Mouse (Mus musculus) hindbrain, postnatal 0 days (tissue): ENCODE measurements around the gene Rhbdf2. TPM values are rescaled to one million over a fixed set of nuclear protein-coding genes. Genes with fewer than 3 reads are reported as not detected.

Source experiments
- ATAC-seq: fragments of 200-750 bp; cut with Nextera tagmentation; 2 replicates; pipeline ENCODE4 v1.8.0; 2017; ENCODE audit warnings: mild to moderate bottlenecking, moderate TSS enrichment, moderate library complexity
- DNase-seq: peaks from one replicate; pipeline ENCODE4 v3.0.0-alpha.2; 2015; ENCODE audit warnings: low spot score
- H3K27ac ChIP-seq: fragments of 300-500 bp; sonication (generic); 2 replicates; pipeline ENCODE4 v1.5.1; 2014; ENCODE audit warnings: mild to moderate bottlenecking
- H3K27me3 ChIP-seq: fragments of 300-500 bp; sonication (generic); 2 replicates; pipeline ENCODE4 v1.6.1; 2014; ENCODE audit warnings: low read length, mixed read lengths; ENCODE audit not compliant: insufficient read depth
- H3K36me3 ChIP-seq: fragments of 300-500 bp; sonication (generic); 2 replicates; pipeline ENCODE4 v1.6.1; 2014; ENCODE audit warnings: low read length, mixed read lengths; ENCODE audit not compliant: insufficient read depth
- H3K4me1 ChIP-seq: fragments of 300-500 bp; sonication (generic); 2 replicates; pipeline ENCODE4 v1.6.1; 2014; ENCODE audit warnings: antibody characterized with exemption, low read length, mixed read lengths; ENCODE audit not compliant: insufficient read depth
- H3K4me2 ChIP-seq: fragments of 300-500 bp; sonication (generic); 2 replicates; pipeline ENCODE4 v1.6.1; 2014; ENCODE audit warnings: low read depth, mild to moderate bottlenecking, low read length, moderate library complexity, mixed read lengths
- H3K4me3 ChIP-seq: fragments of 300-500 bp; sonication (generic); 2 replicates; pipeline ENCODE4 v1.5.1; 2014; ENCODE audit warnings: low read length
- H3K9ac ChIP-seq: fragments of 300-500 bp; sonication (generic); replicated peaks from 2 replicates; pipeline ENCODE4 v1.6.1; 2014; ENCODE audit warnings: mild to moderate bottlenecking, low read length, moderate library complexity, mixed read lengths
- H3K9me3 ChIP-seq: fragments of 300-500 bp; sonication (generic); 2 replicates; pipeline ENCODE4 v1.6.1; 2016; ENCODE audit warnings: low read length, mixed read lengths
- CTCF ChIP-seq: IDR thresholded peaks from 2 replicates; pipeline ENCODE4 v1.5.1; 2016; ENCODE audit warnings: antibody characterized with exemption, control low read depth, low read depth
- WGBS: fragments of 180-500 bp; shearing (Covaris S2); extraction: QIAGEN DNeasy Blood & Tissue Kit; methylation state at CpG from one replicate; pipeline ENCODE4 v1.1.7; 2014; 5-methylcytosine and 5-hydroxymethylcytosine counted together
- polyA plus RNA-seq: library from polyadenylated mRNA; unstranded; fragments of >200 nt; fragmentation: Nextera tagmentation; extraction: Ambion mirVana; gene quantifications from 2 replicates; pipeline ENCODE4 v1.2.1, GENCODE M21; 2015
- total RNA-seq: library from RNA; depleted of rRNA; stranded (reverse); fragments of >200 nt; gene quantifications from 2 replicates; pipeline ENCODE4 v1.2.3, GENCODE M21; 2014

The Rhbdf2 gene
- total and polyA plus RNA-seq, 2 experiments from 2014 or later: 1.6 to 3.8 TPM

DNA sequence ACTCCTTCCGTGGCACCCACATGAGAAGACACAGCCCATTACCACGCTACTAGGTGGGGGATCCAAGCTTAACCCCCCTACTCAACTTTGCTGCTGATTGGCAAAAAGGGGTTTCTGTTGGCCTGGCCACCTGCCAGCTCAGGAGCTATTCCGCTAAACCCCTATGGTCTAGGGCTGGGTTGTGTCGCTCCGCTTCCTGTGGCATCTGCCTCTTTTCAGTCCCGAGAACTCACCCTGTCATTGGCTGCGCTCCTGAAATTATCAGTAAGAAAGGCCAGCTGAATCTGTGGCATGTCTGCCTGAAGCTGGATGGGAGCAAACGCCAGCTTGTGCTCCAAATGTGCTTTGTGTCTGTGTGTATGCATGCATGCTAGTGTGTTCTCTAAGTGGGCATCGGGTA is 33.4 kb upstream of the Rhbdf2 start:
- H3K4me2 ChIP-seq: no peak overlapping the region
- no peaks in the 10 kb centered on the region for H3K9me3 ChIP-seq
- no peaks in the 10 kb centered on the region for H3K36me3 ChIP-seq
- H3K27ac ChIP-seq: peak overlapping the region; percentile 90
- no peak overlapping the region for H3K9ac ChIP-seq
- H3K4me1 ChIP-seq: peaks cover 38% of the 10 kb centered on the region
- H3K27me3 ChIP-seq: no peaks in the 10 kb centered on the region
- ATAC-seq (no peak), DNase-seq (peak; percentile 67)
- WGBS: 39% methylated on average over 9 of the region's 9 CpGs
- H3K4me3 ChIP-seq: no peak overlapping the region
- no peak for TF ChIP-seq CTCF

GRCm38 (mm10) chr11:116659027-116659621 is 32.3 kb upstream of the Rhbdf2 start:
- Histone ChIP-seq H3K9me3 (no peaks in the 10 kb centered on the region), H3K4me3 (no peak overlapping the region), H3K9ac (no peak overlapping the region), H3K4me1 (peaks cover 42% of the 10 kb centered on the region), H3K27me3 (no peaks in the 10 kb centered on the region), H3K4me2 (no peak overlapping the region), H3K36me3 (no peaks in the 10 kb centered on the region), H3K27ac (no peak overlapping the region)
- ATAC-seq (no peak), DNase-seq (no peak)
- WGBS: 82% methylated on average over 15 of the region's 15 CpGs
- TF ChIP-seq CTCF: no peak

DNA sequence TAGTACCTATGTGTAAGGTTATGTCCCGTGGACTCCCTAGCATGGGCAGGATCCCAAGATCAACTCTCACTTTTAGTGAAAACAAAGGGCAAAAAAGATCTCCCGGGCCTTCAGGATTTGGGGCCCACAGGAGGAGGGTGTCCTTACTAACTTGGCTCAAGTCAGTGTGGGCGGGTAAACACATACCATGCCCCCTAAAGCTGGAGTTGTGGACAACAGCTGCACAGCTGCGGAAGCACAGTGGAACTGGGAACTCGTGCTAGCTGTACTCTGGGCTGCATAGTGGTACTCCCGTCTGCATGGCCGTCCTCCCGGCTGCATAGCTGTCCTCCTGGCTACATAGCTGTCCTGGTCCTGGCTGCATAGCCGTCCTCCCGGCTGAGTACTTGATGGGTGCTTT is 31.4 kb upstream of the Rhbdf2 start:
- DNase-seq (no peak), ATAC-seq (no peak)
- TF ChIP-seq CTCF: no peak
- 44% methylated on average over 10 of the region's 10 CpGs for WGBS
- no peak overlapping the region for H3K4me3 ChIP-seq
- H3K9ac ChIP-seq: no peak overlapping the region
- H3K27me3 ChIP-seq: no peaks in the 10 kb centered on the region
- H3K4me2 ChIP-seq: 0 out of 2 replicates have a peak overlapping the region, but pooled peaks have one; percentile 50
- peaks cover 39% of the 10 kb centered on the region for H3K4me1 ChIP-seq
- H3K36me3 ChIP-seq: no peaks in the 10 kb centered on the region
- no peaks in the 10 kb centered on the region for H3K9me3 ChIP-seq
- H3K27ac ChIP-seq: no peak overlapping the region

- ATAC-seq: peak; percentile 81
- Histone ChIP-seq H3K27me3 (no peaks in the 10 kb centered on the region), H3K4me1 (peaks cover 36% of the 10 kb centered on the region), H3K9ac (no peak overlapping the region), H3K4me3 (no peak overlapping the region), H3K4me2 (peak overlapping the region; percentile 50), H3K36me3 (no peaks in the 10 kb centered on the region), H3K27ac (peak overlapping the region; percentile 62; the same call in 1 of the 2 replicates), H3K9me3 (no peaks in the 10 kb centered on the region)
- peak; percentile 97 for DNase-seq
- TF ChIP-seq CTCF: peak; percentile 65
- WGBS: 8% methylated on average over 22 of the region's 22 CpGs
Observed at GRCm38 (mm10) chr11:116657311-116658223, 30.7 kb upstream of the Rhbdf2 start.

- Histone ChIP-seq H3K4me3 (no peak overlapping the region), H3K4me2 (no peak overlapping the region), H3K27ac (peak overlapping the region; percentile 62; the same call in 1 of the 2 replicates), H3K9ac (no peak overlapping the region), H3K9me3 (no peaks in the 10 kb centered on the region), H3K36me3 (no peaks in the 10 kb centered on the region), H3K27me3 (no peaks in the 10 kb centered on the region), H3K4me1 (peaks cover 35% of the 10 kb centered on the region)
- TF ChIP-seq CTCF: no peak
- no peak for DNase-seq
- ATAC-seq: no peak
- 45% methylated on average over 16 of the region's 16 CpGs for WGBS
Observed at GRCm38 (mm10) chr11:116656348-116657191, 29.8 kb upstream of the Rhbdf2 start.

DNA sequence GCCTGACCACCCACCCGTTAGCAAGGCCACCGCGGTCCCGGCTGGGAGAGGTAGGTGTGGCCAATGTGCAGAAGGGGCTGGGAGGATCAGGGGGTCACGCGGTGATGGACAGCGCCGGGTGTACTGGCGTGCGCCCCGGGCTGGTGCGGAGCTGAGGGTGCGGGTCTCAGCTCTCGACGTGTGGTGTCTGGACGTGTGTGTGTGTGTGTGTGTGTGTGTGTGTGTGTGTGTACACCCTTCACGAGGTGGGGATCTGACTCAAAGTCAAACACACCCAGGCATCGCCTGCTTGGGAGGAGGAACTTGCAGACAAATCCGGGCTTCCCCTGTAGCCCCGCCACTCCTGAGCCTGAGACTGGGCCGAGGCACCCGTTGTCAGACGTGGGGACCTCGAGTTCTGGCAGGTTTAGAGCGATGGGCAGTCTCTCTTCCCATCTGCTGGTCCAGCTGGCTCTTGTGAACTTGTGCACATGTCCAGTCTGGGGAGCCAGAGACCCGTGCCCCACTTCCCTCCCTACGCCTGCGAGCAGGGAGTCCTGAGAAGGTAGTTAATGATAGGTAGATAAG is 27.5 kb upstream of the Rhbdf2 start, which contains the start of gene Cygb:
Gene Cygb (minus strand): TSS at position 59 of the 567 bp plus-strand sequence.
- peak; percentile 51 for DNase-seq
- H3K4me2 ChIP-seq: peak within 1 kb of the TSS; percentile 95
- peak within 1 kb of the TSS; percentile 64 for H3K4me3 ChIP-seq
- no peak for TF ChIP-seq CTCF
- no peaks in the 10 kb centered on the region; the same call in 1 of the 2 replicates for H3K36me3 ChIP-seq
- 5% methylated on average over 28 of the region's 28 CpGs for WGBS
- H3K9ac ChIP-seq: peak within 1 kb of the TSS; percentile 79
- peaks cover 25% of the 10 kb centered on the region for H3K4me1 ChIP-seq
- ATAC-seq: peak; percentile 65
- H3K27ac ChIP-seq: peak within 1 kb of the TSS; percentile 75
- H3K9me3 ChIP-seq: no peaks in the 10 kb centered on the region
- H3K27me3 ChIP-seq: no peaks in the 10 kb centered on the region
